Mouse (Mus musculus) stomach, embryonic 15.5 days (tissue): ENCODE measurements at regions not wholly inside any gene's neighbourhood (a gene's known extent, or its start where the extent isn't known, plus 50 kb on each side); places are given as distances from the start of the nearest gene placed in this dataset.
A peak's percentile ranks its signal among the peaks of the same experiment; 100 is the strongest.

Experiments used
- ATAC-seq: fragments of 200-750 bp; cut with Nextera tagmentation; 2 replicates; pipeline ENCODE4 v1.8.0; 2017; ENCODE audit warnings: low read depth, moderate number of reproducible peaks, moderate TSS enrichment; ENCODE audit not compliant: insufficient read depth, low FRiP score
- H3K27ac ChIP-seq: fragments of 300-500 bp; sonication (generic); 2 replicates; pipeline ENCODE4 v1.5.1; 2015; ENCODE audit warnings: mild to moderate bottlenecking, inconsistent platforms
- H3K27me3 ChIP-seq: fragments of 300-500 bp; sonication (generic); replicated peaks from 2 replicates; pipeline ENCODE4 v1.6.1; 2015; ENCODE audit warnings: inconsistent platforms
- H3K36me3 ChIP-seq: fragments of 300-500 bp; sonication (generic); 2 replicates; pipeline ENCODE4 v1.6.1; 2015; ENCODE audit warnings: inconsistent platforms
- H3K4me1 ChIP-seq: fragments of 300-500 bp; sonication (generic); 2 replicates; pipeline ENCODE4 v1.6.1; 2015; ENCODE audit warnings: inconsistent platforms
- H3K4me2 ChIP-seq: fragments of 300-500 bp; sonication (generic); 2 replicates; pipeline ENCODE4 v1.6.1; 2015; ENCODE audit warnings: mild to moderate bottlenecking, inconsistent platforms
- H3K4me3 ChIP-seq: fragments of 300-500 bp; sonication (generic); replicated peaks from 2 replicates; pipeline ENCODE4 v1.5.1; 2015; ENCODE audit warnings: inconsistent platforms
- H3K9ac ChIP-seq: fragments of 300-500 bp; sonication (generic); 2 replicates; pipeline ENCODE4 v1.6.1; 2015; ENCODE audit warnings: inconsistent platforms
- H3K9me3 ChIP-seq: fragments of 300-500 bp; sonication (generic); 2 replicates; pipeline ENCODE4 v1.6.1; 2016; ENCODE audit warnings: inconsistent platforms
- WGBS: fragments of 180-500 bp; shearing (Covaris S2); methylation state at CpG from one replicate; pipeline ENCODE4 v1.1.7; 2015; 5-methylcytosine and 5-hydroxymethylcytosine counted together

DNA sequence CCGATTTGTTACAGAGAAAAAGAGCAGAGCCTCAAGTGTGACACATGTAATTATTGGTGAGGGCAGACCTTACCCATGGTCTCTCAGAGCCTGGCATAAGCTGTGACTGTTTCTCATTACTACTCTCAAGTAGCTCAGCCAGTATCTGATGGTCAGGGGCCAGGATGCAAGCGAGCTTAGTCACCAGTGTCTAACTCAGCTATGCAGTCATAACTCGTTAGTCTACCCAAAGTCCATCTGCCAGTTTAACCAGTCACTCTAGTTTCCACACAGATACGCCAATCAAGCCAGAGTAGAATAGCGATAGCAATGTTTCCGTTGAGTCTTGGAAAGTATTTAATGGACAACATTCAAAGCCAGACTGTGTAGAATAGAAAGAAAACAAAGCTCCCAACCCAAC lies 354.3 kb upstream of the Map3k7 start:
- no peak for ATAC-seq

DNA sequence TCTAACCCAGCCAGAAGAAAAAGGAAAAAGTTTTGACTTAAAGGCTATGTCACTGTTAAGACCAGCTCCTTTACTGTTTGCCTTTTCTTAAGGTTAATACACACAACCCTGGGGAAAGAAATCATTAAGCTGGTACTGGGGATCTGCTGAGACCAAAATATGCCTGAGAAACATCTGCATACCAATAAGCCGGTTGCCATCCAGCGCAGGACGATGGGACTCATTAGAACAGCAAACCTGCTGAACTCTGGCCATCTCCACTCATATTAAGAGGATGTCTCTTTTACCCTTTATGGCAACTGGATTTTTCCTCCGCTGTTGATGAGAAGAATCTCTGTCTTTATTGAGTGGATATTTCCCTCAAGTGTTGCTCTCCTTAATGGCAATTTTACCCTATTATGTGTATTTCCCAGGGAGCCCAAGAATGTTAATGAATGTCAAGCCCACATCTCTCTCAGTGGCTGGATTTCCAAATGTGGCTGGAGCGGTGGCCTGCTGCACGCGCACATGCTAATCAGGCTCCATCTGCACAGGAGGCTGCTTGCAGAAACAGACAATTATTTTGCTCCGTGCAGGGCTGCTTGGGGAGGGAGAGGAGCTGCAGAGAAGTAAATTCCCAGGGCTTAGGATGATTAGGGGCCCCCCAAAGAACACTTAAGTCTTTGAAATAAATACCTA lies 351.6 kb upstream of the Map3k7 start:
- no peak for ATAC-seq
- Histone ChIP-seq H3K27ac (no peak overlapping the region), H3K4me1 (0 out of 2 replicates have a peak, but pooled peaks cover 2% of the 10 kb centered on the region), H3K4me3 (no peak overlapping the region), H3K9me3 (no peaks in the 10 kb centered on the region), H3K4me2 (no peak overlapping the region), H3K27me3 (no peaks in the 10 kb centered on the region), H3K9ac (no peak overlapping the region), H3K36me3 (no peaks in the 10 kb centered on the region)
- 51% methylated on average over 8 of the region's 8 CpGs for WGBS

More for the DNA sequence above, 354.3 kb upstream of the Map3k7 start:
- Histone ChIP-seq H3K36me3 (no peaks in the 10 kb centered on the region), H3K4me2 (no peak overlapping the region), H3K4me3 (no peak overlapping the region), H3K9me3 (no peaks in the 10 kb centered on the region), H3K27ac (no peak overlapping the region), H3K27me3 (no peaks in the 10 kb centered on the region), H3K4me1 (0 out of 2 replicates have a peak, but pooled peaks cover 2% of the 10 kb centered on the region), H3K9ac (no peak overlapping the region)
- WGBS, result 76% methylated on average over 6 of the region's 6 CpGs

DNA sequence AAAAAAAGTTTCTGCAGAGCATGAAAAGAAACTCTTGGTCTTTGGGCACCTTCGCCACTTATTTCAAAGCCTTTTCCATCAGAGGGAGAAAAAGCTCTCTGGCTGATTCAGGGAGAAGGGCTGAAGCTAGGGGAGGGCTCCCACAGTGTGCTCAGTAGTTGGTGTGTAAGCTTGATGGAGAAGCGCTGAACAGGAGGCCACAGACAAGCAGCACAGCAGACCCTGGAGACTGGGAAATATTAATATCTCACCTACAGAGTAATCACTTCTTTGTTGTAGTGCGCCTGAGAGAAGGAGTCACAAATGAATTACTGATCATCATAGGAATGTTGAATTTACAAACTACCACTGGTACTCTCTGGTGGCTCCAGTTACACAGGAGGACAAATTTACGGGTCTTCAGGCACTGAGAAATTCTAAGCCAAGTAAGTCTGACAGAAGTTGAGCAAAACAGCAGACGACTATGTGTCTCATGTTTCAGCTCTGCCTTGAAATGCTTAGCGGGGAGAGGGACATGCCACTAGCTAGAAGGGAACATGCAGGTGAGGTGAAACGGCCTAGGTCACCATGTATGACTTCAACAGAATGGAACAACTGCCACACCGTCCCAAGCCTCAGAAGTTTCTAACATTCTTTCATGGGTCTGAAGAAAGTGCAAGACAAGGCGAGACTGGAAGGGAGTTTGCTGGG lies 350.9 kb upstream of the Map3k7 start:
- ATAC-seq, result no peak
- H3K9ac ChIP-seq, result no peak overlapping the region
- 0 out of 2 replicates have a peak, but pooled peaks cover 2% of the 10 kb centered on the region for H3K4me1 ChIP-seq
- H3K4me2 ChIP-seq, result no peak overlapping the region
- no peaks in the 10 kb centered on the region for H3K36me3 ChIP-seq
- H3K9me3 ChIP-seq, result no peaks in the 10 kb centered on the region
- H3K27ac ChIP-seq, result no peak overlapping the region
- H3K4me3 ChIP-seq, result no peak overlapping the region
- 68% methylated on average over 9 of the region's 9 CpGs for WGBS
- no peaks in the 10 kb centered on the region for H3K27me3 ChIP-seq

DNA sequence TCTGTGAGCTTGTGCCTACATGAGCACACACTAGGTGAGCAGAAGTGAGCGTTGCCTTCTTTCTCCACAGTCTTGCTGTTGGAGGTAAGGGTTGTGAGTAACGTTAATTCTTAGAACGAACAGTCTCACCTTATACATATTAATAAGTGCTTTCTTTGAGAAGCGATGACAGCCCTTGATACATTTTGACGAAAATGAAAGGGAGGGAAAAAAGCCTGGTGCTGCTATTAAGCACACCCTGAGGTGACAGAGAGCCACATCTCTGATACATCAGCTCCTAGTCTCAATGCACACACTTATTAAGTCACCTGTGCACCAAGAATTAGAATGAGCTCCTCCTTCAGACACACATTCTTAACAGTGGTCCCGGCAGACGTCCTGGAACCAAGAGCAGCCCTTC lies 346.3 kb upstream of the Map3k7 start:
- ATAC-seq, result no peak
- Histone ChIP-seq H3K9me3 (no peaks in the 10 kb centered on the region), H3K27me3 (no peaks in the 10 kb centered on the region), H3K4me1 (0 out of 2 replicates have a peak, but pooled peaks cover 2% of the 10 kb centered on the region), H3K4me2 (no peak overlapping the region), H3K36me3 (no peaks in the 10 kb centered on the region), H3K9ac (no peak overlapping the region), H3K27ac (no peak overlapping the region), H3K4me3 (no peak overlapping the region)
- 71% methylated on average over 7 of the region's 7 CpGs for WGBS

DNA sequence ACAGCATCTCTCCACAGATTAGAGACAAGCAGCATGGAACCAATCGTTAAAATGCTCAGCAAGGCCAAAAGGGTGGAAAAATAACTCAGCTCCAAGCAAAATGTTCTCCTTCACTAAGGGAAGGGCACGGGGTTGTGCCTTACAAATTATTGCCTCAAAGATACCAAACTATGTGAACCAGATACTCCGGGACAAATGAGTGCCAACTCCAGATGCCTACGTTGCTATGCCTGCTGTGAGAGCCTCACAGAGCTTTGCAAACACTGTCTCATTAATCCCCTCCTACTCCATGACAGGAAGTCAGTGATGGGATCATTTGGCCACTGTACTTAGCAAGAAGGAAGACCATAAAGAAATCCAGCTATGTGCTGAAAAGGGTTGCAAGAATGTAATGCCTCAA lies 345.9 kb upstream of the Map3k7 start:
- 30% methylated on average over 4 of the region's 4 CpGs for WGBS
- no peak overlapping the region for H3K27ac ChIP-seq
- H3K9me3 ChIP-seq, result no peaks in the 10 kb centered on the region

GRCm38 (mm10) chr4:31621205-31621604 lies 342.7 kb upstream of the Map3k7 start:
- ATAC-seq, result no peak

More for the DNA sequence above, 345.9 kb upstream of the Map3k7 start:
- no peaks in the 10 kb centered on the region for H3K36me3 ChIP-seq
- no peak overlapping the region for H3K4me2 ChIP-seq
- no peaks in the 10 kb centered on the region for H3K4me1 ChIP-seq
- no peak overlapping the region for H3K9ac ChIP-seq
- no peak overlapping the region for H3K4me3 ChIP-seq
- no peak; the same call in 1 of the 2 replicates for ATAC-seq
- H3K27me3 ChIP-seq, result no peaks in the 10 kb centered on the region

GRCm38 (mm10) chr4:31627053-31627452 lies 336.8 kb upstream of the Map3k7 start:
- Histone ChIP-seq H3K4me1 (no peaks in the 10 kb centered on the region), H3K9me3 (no peaks in the 10 kb centered on the region), H3K9ac (no peak overlapping the region), H3K4me2 (no peak overlapping the region), H3K27ac (no peak overlapping the region), H3K4me3 (no peak overlapping the region), H3K36me3 (no peaks in the 10 kb centered on the region), H3K27me3 (no peaks in the 10 kb centered on the region)
- WGBS, result 67% methylated on average over 3 of the region's 3 CpGs
- ATAC-seq, result no peak

More at GRCm38 (mm10) chr4:31621205-31621604, 342.7 kb upstream of the Map3k7 start:
- H3K27ac ChIP-seq, result no peak overlapping the region
- H3K36me3 ChIP-seq, result no peaks in the 10 kb centered on the region
- H3K4me2 ChIP-seq, result no peak overlapping the region
- WGBS, result 91% methylated on average over 2 of the region's 2 CpGs
- no peak overlapping the region for H3K4me3 ChIP-seq
- H3K4me1 ChIP-seq, result no peaks in the 10 kb centered on the region
- H3K9me3 ChIP-seq, result no peaks in the 10 kb centered on the region
- no peaks in the 10 kb centered on the region for H3K27me3 ChIP-seq
- no peak overlapping the region for H3K9ac ChIP-seq

DNA sequence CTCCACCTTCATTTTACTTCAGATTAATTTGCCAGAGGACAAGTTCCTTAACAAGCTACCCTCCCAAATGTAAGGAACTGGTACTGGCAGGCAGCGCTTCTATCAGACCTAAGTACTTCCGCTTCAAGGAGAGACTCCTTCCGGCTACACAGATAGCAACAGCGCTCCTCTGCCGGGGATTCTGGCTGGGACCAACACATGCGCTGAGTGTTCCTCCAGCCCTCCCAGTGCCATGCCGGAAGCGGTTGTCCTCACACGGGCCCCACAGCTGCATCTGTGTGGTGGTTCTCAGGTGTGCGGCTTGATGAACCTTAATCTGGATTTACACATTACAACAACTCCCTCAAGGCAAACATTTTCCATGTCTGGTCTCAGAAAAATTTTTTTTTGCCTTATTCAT lies 336.1 kb upstream of the Map3k7 start:
- 90% methylated on average over 10 of the region's 10 CpGs for WGBS
- Histone ChIP-seq H3K4me3 (no peak overlapping the region), H3K36me3 (no peaks in the 10 kb centered on the region), H3K27me3 (no peaks in the 10 kb centered on the region), H3K9ac (no peak overlapping the region), H3K9me3 (no peaks in the 10 kb centered on the region), H3K27ac (no peak overlapping the region), H3K4me2 (no peak overlapping the region), H3K4me1 (no peaks in the 10 kb centered on the region)
- ATAC-seq, result no peak

GRCm38 (mm10) chr4:31638564-31638963 lies 325.3 kb upstream of the Map3k7 start:
- H3K9ac ChIP-seq, result no peak overlapping the region
- no peaks in the 10 kb centered on the region for H3K36me3 ChIP-seq
- no peak overlapping the region for H3K27ac ChIP-seq
- ATAC-seq, result no peak
- 92% methylated on average over 6 of the region's 6 CpGs for WGBS
- H3K4me3 ChIP-seq, result no peak overlapping the region
- H3K4me2 ChIP-seq, result no peak overlapping the region
- H3K27me3 ChIP-seq, result no peaks in the 10 kb centered on the region
- H3K9me3 ChIP-seq, result no peaks in the 10 kb centered on the region
- 0 out of 2 replicates have a peak, but pooled peaks cover 2% of the 10 kb centered on the region for H3K4me1 ChIP-seq

GRCm38 (mm10) chr4:31642161-31642560 lies 321.7 kb upstream of the Map3k7 start:
- H3K27ac ChIP-seq, result no peak overlapping the region
- H3K4me2 ChIP-seq, result 0 out of 2 replicates have a peak overlapping the region, but pooled peaks have one; percentile 28
- no peaks in the 10 kb centered on the region for H3K36me3 ChIP-seq
- H3K9ac ChIP-seq, result no peak overlapping the region
- H3K9me3 ChIP-seq, result no peaks in the 10 kb centered on the region
- 26% methylated on average over 9 of the region's 9 CpGs for WGBS
- H3K27me3 ChIP-seq, result no peaks in the 10 kb centered on the region
- 0 out of 2 replicates have a peak, but pooled peaks cover 2% of the 10 kb centered on the region for H3K4me1 ChIP-seq
- peak; percentile 84 for ATAC-seq
- no peak overlapping the region for H3K4me3 ChIP-seq

- H3K27me3 ChIP-seq, result no peaks in the 10 kb centered on the region
- H3K27ac ChIP-seq, result no peak overlapping the region
- H3K4me3 ChIP-seq, result no peak overlapping the region
- H3K4me2 ChIP-seq, result 0 out of 2 replicates have a peak overlapping the region, but pooled peaks have one; percentile 28
- H3K9me3 ChIP-seq, result no peaks in the 10 kb centered on the region
- 0 out of 2 replicates have a peak, but pooled peaks cover 2% of the 10 kb centered on the region for H3K4me1 ChIP-seq
- no peaks in the 10 kb centered on the region for H3K36me3 ChIP-seq
- ATAC-seq, result peak; percentile 56; the same call in 1 of the 2 replicates
- H3K9ac ChIP-seq, result no peak overlapping the region
- 41% methylated on average over 10 of the region's 10 CpGs for WGBS
These were observed 321.2 kb upstream of the Map3k7 start for GRCm38 (mm10) chr4:31642593-31643290.
